Mouse (Mus musculus): ENCODE measurements around the gene Cdh13. TPM values are rescaled to one million over a fixed set of nuclear protein-coding genes. Genes with fewer than 3 reads are reported as not detected.

The Cdh13 gene
- polyA plus RNA-seq, 1 experiment from 2014 or later, result 0.45 TPM

DNA sequence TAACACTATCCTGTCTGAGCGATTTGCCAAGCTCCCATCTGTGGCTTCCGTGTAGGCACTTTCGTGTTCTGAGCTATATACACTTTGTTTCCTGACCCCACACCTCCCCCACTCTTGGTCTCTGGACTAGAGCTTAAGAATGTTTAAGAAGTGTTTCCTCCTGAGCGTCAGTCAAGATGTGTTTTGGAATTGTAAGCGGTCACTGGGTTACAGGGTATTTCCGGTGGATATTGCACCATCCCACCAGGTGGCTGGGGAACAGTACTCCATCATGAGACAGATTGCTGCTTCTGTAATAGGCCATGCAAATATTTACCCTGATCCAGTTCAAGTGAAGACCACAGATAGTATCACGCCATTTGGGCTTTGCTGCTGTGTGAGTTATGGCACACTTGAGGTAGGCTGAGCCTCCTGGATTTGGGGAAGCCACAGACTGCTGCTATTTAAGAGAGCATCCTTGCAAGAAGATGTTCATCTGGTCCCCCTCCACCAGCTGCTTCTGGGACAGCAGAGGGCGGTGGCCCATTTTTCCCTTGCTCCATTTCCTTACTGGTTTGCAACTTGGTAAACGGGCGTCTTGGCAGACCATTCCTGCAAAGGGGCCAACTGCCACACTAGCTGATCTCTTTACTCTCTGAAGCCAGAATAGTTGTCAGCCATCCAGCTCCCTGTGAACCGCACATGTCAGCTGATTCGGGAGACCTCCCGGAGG, 234.7 kb downstream of the Cdh13 start:
- H3K9ac ChIP-seq, result no peak overlapping the region
- no peak overlapping the region for H3K4me2 ChIP-seq
- no peak overlapping the region for H3K4me3 ChIP-seq (replicated peaks)
- no peak overlapping the region for H3K27ac ChIP-seq
- no peak for DNase-seq
- H3K27me3 ChIP-seq, result no peaks in the 10 kb centered on the region
- no peaks in the 10 kb centered on the region for H3K36me3 ChIP-seq
- 0 out of 2 replicates have a peak, but pooled peaks cover 3% of the 10 kb centered on the region for H3K9me3 ChIP-seq (replicated peaks)
- WGBS (ENCODE audit: insufficient replicate concordance), result 51% methylated on average over 13 of the region's 13 CpGs
- no peaks in the 10 kb centered on the region for H3K4me1 ChIP-seq (replicated peaks)
- no peak for ATAC-seq (ENCODE audit: low read depth)

GRCm38 (mm10) chr8:118518742-118519102, 235.2 kb downstream of the Cdh13 start:
- WGBS (ENCODE audit: insufficient replicate concordance), result 35% methylated on average over 3 of the region's 3 CpGs
- Histone ChIP-seq H3K4me1 (replicated peaks) (no peaks in the 10 kb centered on the region), H3K4me3 (replicated peaks) (no peak overlapping the region), H3K27ac (no peak overlapping the region), H3K4me2 (no peak overlapping the region), H3K36me3 (no peaks in the 10 kb centered on the region), H3K9me3 (replicated peaks) (0 out of 2 replicates have a peak, but pooled peaks cover 3% of the 10 kb centered on the region), H3K9ac (no peak overlapping the region), H3K27me3 (no peaks in the 10 kb centered on the region)
- ATAC-seq (ENCODE audit: low read depth) (no peak), DNase-seq (no peak)

GRCm38 (mm10) chr8:118523922-118524321, 240.4 kb downstream of the Cdh13 start:
- ATAC-seq (ENCODE audit: low read depth), result no peak
- Histone ChIP-seq H3K4me2 (no peak overlapping the region), H3K9ac (no peak overlapping the region), H3K36me3 (no peaks in the 10 kb centered on the region), H3K27me3 (no peaks in the 10 kb centered on the region), H3K27ac (no peak overlapping the region), H3K4me3 (replicated peaks) (no peak overlapping the region), H3K4me1 (replicated peaks) (no peaks in the 10 kb centered on the region), H3K9me3 (replicated peaks) (no peaks in the 10 kb centered on the region)
- DNase-seq, result no peak
- WGBS (ENCODE audit: insufficient replicate concordance), result 67% methylated on average over 1 of the region's 1 CpGs

- H3K4me1 ChIP-seq (replicated peaks), result no peaks in the 10 kb centered on the region
- H3K27me3 ChIP-seq, result no peaks in the 10 kb centered on the region
- 57% methylated on average over 8 of the region's 8 CpGs for WGBS (ENCODE audit: insufficient replicate concordance)
- no peaks in the 10 kb centered on the region for H3K36me3 ChIP-seq
- no peak overlapping the region for H3K27ac ChIP-seq
- DNase-seq (no peak), ATAC-seq (ENCODE audit: low read depth) (no peak)
- no peak overlapping the region for H3K9ac ChIP-seq
- H3K9me3 ChIP-seq (replicated peaks), result peaks cover 6% of the 10 kb centered on the region; the same call in 1 of the 2 replicates
- no peak overlapping the region for H3K4me3 ChIP-seq (replicated peaks)
- no peak overlapping the region for H3K4me2 ChIP-seq
Measured at GRCm38 (mm10) chr8:118538816-118539558, 255.5 kb downstream of the Cdh13 start.

DNA sequence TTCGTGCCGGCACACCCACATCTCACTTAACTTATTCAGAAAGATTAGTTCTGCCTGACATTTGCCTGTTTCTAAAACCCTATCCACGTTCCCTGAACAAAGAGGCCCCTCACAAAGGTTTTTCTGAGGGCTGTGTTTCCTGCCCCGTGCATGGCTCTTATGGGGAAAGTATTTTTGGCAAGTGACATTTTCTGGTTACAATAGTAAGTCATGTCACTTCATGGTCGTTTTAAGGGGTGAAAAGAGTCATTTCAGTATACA, 256.0 kb downstream of the Cdh13 start:
- DNase-seq, result no peak
- Histone ChIP-seq H3K27ac (no peak overlapping the region), H3K9ac (no peak overlapping the region), H3K36me3 (no peaks in the 10 kb centered on the region), H3K4me3 (replicated peaks) (no peak overlapping the region), H3K9me3 (replicated peaks) (peaks cover 6% of the 10 kb centered on the region; the same call in 1 of the 2 replicates), H3K27me3 (no peaks in the 10 kb centered on the region), H3K4me2 (no peak overlapping the region), H3K4me1 (replicated peaks) (no peaks in the 10 kb centered on the region)
- no peak for ATAC-seq (ENCODE audit: low read depth)
- WGBS (ENCODE audit: insufficient replicate concordance), result 44% methylated on average over 5 of the region's 5 CpGs

- Histone ChIP-seq H3K27me3 (no peaks in the 10 kb centered on the region), H3K36me3 (no peaks in the 10 kb centered on the region), H3K4me3 (replicated peaks) (no peak overlapping the region), H3K9me3 (replicated peaks) (peaks cover 6% of the 10 kb centered on the region; the same call in 1 of the 2 replicates), H3K27ac (no peak overlapping the region), H3K4me2 (no peak overlapping the region), H3K4me1 (replicated peaks) (no peaks in the 10 kb centered on the region), H3K9ac (no peak overlapping the region)
- ATAC-seq (ENCODE audit: low read depth) (no peak), DNase-seq (no peak)
- 71% methylated on average over 4 of the region's 4 CpGs for WGBS (ENCODE audit: insufficient replicate concordance)
Measured at GRCm38 (mm10) chr8:118539941-118540340, 256.4 kb downstream of the Cdh13 start.

DNA sequence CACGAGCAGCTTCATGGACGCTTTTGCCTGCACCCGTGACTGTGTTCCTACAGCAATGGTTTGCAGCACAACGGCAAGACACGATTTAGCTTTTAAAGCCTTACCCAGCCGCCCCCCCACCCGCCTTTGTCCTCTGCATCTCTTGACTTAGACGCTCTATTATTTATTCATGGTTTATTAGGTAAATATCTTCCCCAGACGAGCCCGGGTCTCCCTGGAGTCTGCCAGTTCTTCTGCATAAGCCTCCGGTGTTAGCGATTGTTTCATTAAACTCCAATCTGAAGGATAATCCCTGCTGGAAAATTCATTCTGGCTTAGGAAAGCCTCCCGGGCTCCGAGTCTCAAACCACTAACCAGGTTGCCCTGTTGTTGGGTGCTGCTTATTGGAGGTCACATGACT, 268.9 kb downstream of the Cdh13 start:
- H3K4me2 ChIP-seq, result no peak overlapping the region
- DNase-seq (no peak), ATAC-seq (ENCODE audit: low read depth) (no peak)
- no peak overlapping the region for H3K27ac ChIP-seq
- H3K27me3 ChIP-seq, result no peaks in the 10 kb centered on the region
- H3K4me1 ChIP-seq (replicated peaks), result no peaks in the 10 kb centered on the region
- H3K36me3 ChIP-seq, result no peaks in the 10 kb centered on the region
- H3K9ac ChIP-seq, result no peak overlapping the region
- WGBS (ENCODE audit: insufficient replicate concordance), result 73% methylated on average over 14 of the region's 14 CpGs
- H3K4me3 ChIP-seq (replicated peaks), result no peak overlapping the region
- 0 out of 2 replicates have a peak, but pooled peaks cover 5% of the 10 kb centered on the region for H3K9me3 ChIP-seq (replicated peaks)

GRCm38 (mm10) chr8:118552842-118553241, 269.3 kb downstream of the Cdh13 start:
- no peaks in the 10 kb centered on the region for H3K4me1 ChIP-seq (replicated peaks)
- no peak overlapping the region for H3K4me2 ChIP-seq
- no peak overlapping the region for H3K9ac ChIP-seq
- 0 out of 2 replicates have a peak, but pooled peaks cover 5% of the 10 kb centered on the region for H3K9me3 ChIP-seq (replicated peaks)
- WGBS (ENCODE audit: insufficient replicate concordance), result 63% methylated on average over 4 of the region's 4 CpGs
- no peak overlapping the region for H3K27ac ChIP-seq
- no peak overlapping the region for H3K4me3 ChIP-seq (replicated peaks)
- ATAC-seq (ENCODE audit: low read depth), result no peak
- no peak for DNase-seq
- no peaks in the 10 kb centered on the region for H3K27me3 ChIP-seq
- H3K36me3 ChIP-seq, result no peaks in the 10 kb centered on the region

DNA sequence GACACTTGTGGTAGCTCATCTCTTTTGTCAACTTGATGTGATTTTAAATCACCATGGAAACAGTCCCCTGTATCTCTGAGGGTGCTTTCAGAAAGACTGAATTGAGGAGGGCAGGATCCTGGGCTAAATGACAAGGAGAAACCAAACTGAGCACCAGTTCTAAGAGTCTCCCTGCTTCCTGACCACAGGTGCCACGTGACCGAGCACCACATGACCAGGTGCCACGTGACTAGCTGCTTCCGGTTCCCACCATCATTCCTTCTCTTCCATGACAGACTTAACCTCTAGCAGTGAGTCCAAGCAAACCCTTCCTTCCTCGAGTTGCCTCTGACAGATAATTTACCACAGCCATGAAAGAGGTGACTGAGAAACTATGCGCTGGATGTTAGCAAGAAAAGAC, 280.5 kb downstream of the Cdh13 start:
- no peak overlapping the region for H3K27ac ChIP-seq
- no peaks in the 10 kb centered on the region for H3K36me3 ChIP-seq
- no peaks in the 10 kb centered on the region for H3K4me1 ChIP-seq (replicated peaks)
- H3K4me2 ChIP-seq, result no peak overlapping the region
- H3K9me3 ChIP-seq (replicated peaks), result no peaks in the 10 kb centered on the region
- WGBS (ENCODE audit: insufficient replicate concordance), result 64% methylated on average over 6 of the region's 6 CpGs
- DNase-seq (no peak), ATAC-seq (ENCODE audit: low read depth) (no peak)
- H3K4me3 ChIP-seq (replicated peaks), result no peak overlapping the region
- no peaks in the 10 kb centered on the region for H3K27me3 ChIP-seq
- no peak overlapping the region for H3K9ac ChIP-seq

DNA sequence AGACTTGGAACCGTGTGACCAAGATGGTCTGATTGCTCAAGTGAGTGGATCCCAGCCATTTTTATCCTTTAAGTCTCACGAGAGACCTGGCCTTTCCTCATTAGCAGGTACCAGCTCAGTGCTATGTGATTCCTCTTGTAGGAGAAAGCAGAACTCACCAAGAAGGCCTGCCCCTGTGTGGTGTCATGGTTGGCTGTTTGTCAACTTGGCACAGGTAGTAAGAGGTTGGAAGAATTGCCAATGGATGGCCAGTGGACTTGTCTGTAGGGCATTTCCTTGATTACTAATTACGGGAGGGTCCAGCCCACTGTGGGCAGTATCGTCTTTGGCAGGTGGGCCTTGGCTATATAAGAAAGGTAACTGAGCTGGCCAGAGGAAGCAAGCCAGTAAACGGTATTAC, 281.7 kb downstream of the Cdh13 start:
- WGBS (ENCODE audit: insufficient replicate concordance), result 70% methylated on average over 5 of the region's 5 CpGs
- ATAC-seq (ENCODE audit: low read depth), result no peak
- H3K27ac ChIP-seq, result no peak overlapping the region

GRCm38 (mm10) chr8:118565887-118566747, 282.6 kb downstream of the Cdh13 start:
- 60% methylated on average over 6 of the region's 6 CpGs for WGBS (ENCODE audit: insufficient replicate concordance)
- no peak overlapping the region for H3K4me3 ChIP-seq (replicated peaks)
- ATAC-seq (ENCODE audit: low read depth) (no peak), DNase-seq (no peak)
- no peaks in the 10 kb centered on the region for H3K9me3 ChIP-seq (replicated peaks)
- H3K4me2 ChIP-seq, result no peak overlapping the region
- H3K9ac ChIP-seq, result no peak overlapping the region
- no peaks in the 10 kb centered on the region for H3K36me3 ChIP-seq
- no peaks in the 10 kb centered on the region for H3K27me3 ChIP-seq
- H3K4me1 ChIP-seq (replicated peaks), result no peaks in the 10 kb centered on the region
- no peak overlapping the region for H3K27ac ChIP-seq

More for the DNA sequence above, 281.7 kb downstream of the Cdh13 start:
- Histone ChIP-seq H3K36me3 (no peaks in the 10 kb centered on the region), H3K9me3 (replicated peaks) (no peaks in the 10 kb centered on the region), H3K9ac (no peak overlapping the region), H3K4me2 (no peak overlapping the region), H3K4me1 (replicated peaks) (no peaks in the 10 kb centered on the region), H3K4me3 (replicated peaks) (no peak overlapping the region), H3K27me3 (no peaks in the 10 kb centered on the region)
- no peak for DNase-seq
